Mouse (Mus musculus): ENCODE data around the gene Pate3. TPM values are rescaled to one million over a fixed set of nuclear protein-coding genes. Genes with fewer than 3 reads are reported as not detected.

Gene Pate3
- polyA plus RNA-seq, 1 experiment from 2014 or later: not detected

Other genes starting within 250 kb of the Pate3 start
- 11.9 and 12.3 TPM in 2 replicates for gene Cdon, start 227.1 kb downstream of the Pate3 start, polyA plus RNA-seq (2015; fragmentation: Nextera tagmentation; extraction: Ambion mirVana)
- gene Gm1113, start 129.9 kb downstream of the Pate3 start, polyA plus RNA-seq (2015; fragmentation: Nextera tagmentation; extraction: Ambion mirVana): not detected in 2 replicates
- gene Ddx25, start 89.7 kb downstream of the Pate3 start, polyA plus RNA-seq (2015; fragmentation: Nextera tagmentation; extraction: Ambion mirVana): 19.4 and 21.6 TPM in 2 replicates
- 15.7 and 20.6 TPM in 2 replicates for gene Pus3, start 89.6 kb downstream of the Pate3 start, polyA plus RNA-seq (2015; fragmentation: Nextera tagmentation; extraction: Ambion mirVana)
- 1.3 and 2.3 TPM in 2 replicates for gene Pate2, start 77.9 kb downstream of the Pate3 start, polyA plus RNA-seq (2015; fragmentation: Nextera tagmentation; extraction: Ambion mirVana)
- gene Hyls1, start 77.8 kb downstream of the Pate3 start, polyA plus RNA-seq (2015; fragmentation: Nextera tagmentation; extraction: Ambion mirVana): 25.1 and 26.3 TPM in 2 replicates
- gene Pate4, start 36.3 kb downstream of the Pate3 start, polyA plus RNA-seq (2015; fragmentation: Nextera tagmentation; extraction: Ambion mirVana): not detected in 2 replicates
- gene Pate1, start 39.2 kb upstream of the Pate3 start, polyA plus RNA-seq (2015; fragmentation: Nextera tagmentation; extraction: Ambion mirVana): not detected in 2 replicates
- gene Gm17677, start 92.8 kb upstream of the Pate3 start, polyA plus RNA-seq (2015; fragmentation: Nextera tagmentation; extraction: Ambion mirVana): not detected in 2 replicates
- not detected in 2 replicates for gene Gm17727, start 129.9 kb upstream of the Pate3 start, polyA plus RNA-seq (2015; fragmentation: Nextera tagmentation; extraction: Ambion mirVana)
- gene Gm27235, start 141.9 kb upstream of the Pate3 start, polyA plus RNA-seq (2015; fragmentation: Nextera tagmentation; extraction: Ambion mirVana): not detected in 2 replicates
- gene D730048I06Rik, start 141.9 kb upstream of the Pate3 start, polyA plus RNA-seq (2015; fragmentation: Nextera tagmentation; extraction: Ambion mirVana): not detected in 2 replicates
- gene 9230110F15Rik, start 195.9 kb upstream of the Pate3 start, polyA plus RNA-seq (2015; fragmentation: Nextera tagmentation; extraction: Ambion mirVana): not detected in 2 replicates

Measured in forebrain, embryonic 16.5 days (tissue).